ENCODE assay signal across 10 mouse cellular contexts in the genomic region with DNA sequence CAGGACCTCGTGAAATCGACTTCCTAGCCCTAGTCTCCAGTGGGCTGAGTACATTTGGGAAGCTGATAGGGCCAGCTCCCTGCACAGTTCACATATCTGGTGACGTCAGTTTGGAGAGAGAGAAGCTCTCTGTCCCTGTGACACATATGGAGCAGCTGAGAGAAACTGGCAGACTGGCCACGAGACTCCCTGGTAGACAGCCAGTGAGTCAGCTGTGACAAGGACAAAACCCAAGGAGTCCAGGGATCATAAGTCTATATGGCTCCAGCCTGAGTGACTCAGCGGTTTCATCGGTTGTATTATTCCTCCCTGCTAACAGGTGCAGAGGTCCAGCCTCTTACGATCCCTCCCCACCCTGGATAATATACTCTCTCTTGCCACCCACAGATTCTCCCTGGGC. TPM values are rescaled to one million over a fixed set of nuclear protein-coding genes. Genes with fewer than 3 reads are reported as not detected.
DNase-seq lines count a peak whose midpoint lies in the region; ATAC-seq and TF ChIP-seq lines count a peak whose summit lies in the region.
"Had no signal": no experiment of that assay in that cellular context is flagged by ENCODE, and none has a peak within 500 bp of the region (broad histone marks: within the 10 kb centered on the region; RNA-seq: fewer than 3 reads in every experiment).

No protein-coding gene starts in this region.

- no peak overlapping the region for H3K27ac ChIP-seq in kidney, adult 2 months (ENCODE audit: insufficient read depth, low read depth, low read length)
- no peak overlapping the region for H3K27ac ChIP-seq in kidney, embryonic 15.5 days
- no peak overlapping the region for H3K27ac ChIP-seq in ES-E14 (ENCODE audit: insufficient read depth, low read depth, low read length, poor library complexity, severe bottlenecking)
- peak overlapping the region; percentile 56 for H3K27ac ChIP-seq in intestine, embryonic 15.5 days
- H3K27ac ChIP-seq in midbrain, embryonic 11.5 days (ENCODE audit: low read depth, low read length) = no peak overlapping the region
- H3K27ac ChIP-seq: midbrain, embryonic 12.5 days had no signal

- WGBS in kidney, adult 2 months = 61% methylated on average over 7 of the region's 7 CpGs
- 59% methylated on average over 7 of the region's 7 CpGs for WGBS in kidney, embryonic 15.5 days
- WGBS in intestine, embryonic 15.5 days = 57% methylated on average over 7 of the region's 7 CpGs
- 81% methylated on average over 7 of the region's 7 CpGs for WGBS in midbrain, embryonic 11.5 days

- TF ChIP-seq CTCF in kidney, adult 2 months (conservative IDR thresholded peaks at IDR 0.05; ENCODE audit: insufficient read depth, insufficient read length, low read depth, low read length) = no peak

- H3K9ac ChIP-seq in kidney, embryonic 15.5 days = no peak overlapping the region
- no peak overlapping the region for H3K9ac ChIP-seq in ES-E14 (ENCODE audit: insufficient read depth, low read depth, low read length, poor library complexity, severe bottlenecking)
- no peak overlapping the region for H3K9ac ChIP-seq in intestine, embryonic 15.5 days
- H3K9ac ChIP-seq in midbrain, embryonic 11.5 days (ENCODE audit: low read length) = no peak overlapping the region
- H3K9ac ChIP-seq: midbrain, embryonic 12.5 days had no signal

- TF ChIP-seq POLR2A in kidney, adult 2 months (IDR thresholded peaks at IDR 0.05; ENCODE audit: low read depth, low read length) = no peak

- no peak overlapping the region for H3K4me3 ChIP-seq in kidney, adult 2 months (ENCODE audit: insufficient read depth, low read depth, low read length)
- no peak overlapping the region for H3K4me3 ChIP-seq in kidney, embryonic 15.5 days (replicated peaks)
- no peak overlapping the region for H3K4me3 ChIP-seq in ES-E14 (ENCODE audit: insufficient read depth in 1 of 2, low read depth in 1 of 2, low read length in 2 of 2, poor library complexity in 1 of 2, severe bottlenecking in 1 of 2)
- H3K4me3 ChIP-seq in intestine, embryonic 15.5 days (replicated peaks) = no peak overlapping the region
- no peak overlapping the region for H3K4me3 ChIP-seq in midbrain, embryonic 11.5 days (ENCODE audit: low read depth, low read length)
- H3K4me3 ChIP-seq: midbrain, embryonic 12.5 days had no signal

- H3K9me3 ChIP-seq in kidney, embryonic 15.5 days (replicated peaks) = no peaks in the 10 kb centered on the region
- no peaks in the 10 kb centered on the region for H3K9me3 ChIP-seq in ES-E14 (ENCODE audit: control insufficient read depth, insufficient read depth, low read depth, low read length)
- no peaks in the 10 kb centered on the region for H3K9me3 ChIP-seq in intestine, embryonic 15.5 days
- H3K9me3 ChIP-seq in midbrain, embryonic 11.5 days (ENCODE audit: control insufficient read depth, low read length) = no peaks in the 10 kb centered on the region
- H3K9me3 ChIP-seq: midbrain, embryonic 12.5 days had no signal

- H3K27me3 ChIP-seq in kidney, adult 2 months (replicated peaks; ENCODE audit: control insufficient read depth, insufficient read depth, low read length) = no peaks in the 10 kb centered on the region
- no peaks in the 10 kb centered on the region for H3K27me3 ChIP-seq in kidney, embryonic 15.5 days
- no peaks in the 10 kb centered on the region for H3K27me3 ChIP-seq in intestine, embryonic 15.5 days (replicated peaks)
- H3K27me3 ChIP-seq in midbrain, embryonic 11.5 days (ENCODE audit: control insufficient read depth, insufficient read depth, low read length) = no peaks in the 10 kb centered on the region
- H3K27me3 ChIP-seq: midbrain, embryonic 12.5 days had no signal

- H3K36me3 ChIP-seq in kidney, adult 2 months (ENCODE audit: control insufficient read depth, insufficient read depth, low read length) = no peaks in the 10 kb centered on the region
- no peaks in the 10 kb centered on the region for H3K36me3 ChIP-seq in kidney, embryonic 15.5 days
- H3K36me3 ChIP-seq in ES-E14 (ENCODE audit: control insufficient read depth, insufficient read depth, low read length, poor library complexity, severe bottlenecking) = no peaks in the 10 kb centered on the region
- H3K36me3 ChIP-seq in intestine, embryonic 15.5 days = no peaks in the 10 kb centered on the region
- no peaks in the 10 kb centered on the region for H3K36me3 ChIP-seq in midbrain, embryonic 11.5 days (ENCODE audit: control insufficient read depth, insufficient read depth, low read length)
- H3K36me3 ChIP-seq: midbrain, embryonic 12.5 days had no signal

- in situ Hi-C loops in ES-E14 (cut with MboI; ENCODE audit: low sequenced_read_pairs in 2 of 2, unreplicated experiment in 2 of 2) = no loop called here

- ATAC-seq in kidney, embryonic 15.5 days (replicated peaks; ENCODE audit: low FRiP score) = no peak
- ATAC-seq in common myeloid progenitor, adult 5-6 weeks (replicated peaks; ENCODE audit: low read depth, poor library complexity, severe bottlenecking) = peak; percentile 30
- peak; percentile 91 for ATAC-seq in intestine, embryonic 15.5 days
- no peak for ATAC-seq in granulocyte monocyte progenitor cell, adult 5-6 weeks (replicated peaks; ENCODE audit: poor library complexity, severe bottlenecking)
- no peak for ATAC-seq in midbrain, embryonic 11.5 days (ENCODE audit: low FRiP score)

- no peaks in the 10 kb centered on the region for H3K4me1 ChIP-seq in kidney, adult 2 months (ENCODE audit: control insufficient read depth, insufficient read depth, low read length)
- H3K4me1 ChIP-seq in kidney, embryonic 15.5 days = peaks cover 10% of the 10 kb centered on the region
- H3K4me1 ChIP-seq in ES-E14 (ENCODE audit: control insufficient read depth in 2 of 2, insufficient read depth in 2 of 2, low read length in 2 of 2, poor library complexity in 1 of 2) = peaks cover 3 to 29% of the 10 kb centered on the region in 2 experiments; a peak in 3 of 4 replicates
- peaks cover 6% of the 10 kb centered on the region; the same call in 1 of the 2 replicates for H3K4me1 ChIP-seq in intestine, embryonic 15.5 days (replicated peaks)
- H3K4me1 ChIP-seq in midbrain, embryonic 11.5 days (ENCODE audit: control insufficient read depth, insufficient read depth, low read length) = no peaks in the 10 kb centered on the region
- H3K4me1 ChIP-seq: midbrain, embryonic 12.5 days had no signal

- peak; percentile 24 for DNase-seq in kidney, adult 2 months
- no peak for DNase-seq in ES-E14 (ENCODE audit: low read depth, low spot score)
- DNase-seq in urinary bladder, adult 2 months (ENCODE audit: low spot score) = no peak
- no peak for DNase-seq in midbrain, embryonic 11.5 days (ENCODE audit: low spot score, missing footprints)

- no peak overlapping the region for H3K4me2 ChIP-seq in kidney, embryonic 15.5 days
- H3K4me2 ChIP-seq in intestine, embryonic 15.5 days (replicated peaks) = no peak overlapping the region
- no peak overlapping the region for H3K4me2 ChIP-seq in midbrain, embryonic 11.5 days
- H3K4me2 ChIP-seq: midbrain, embryonic 12.5 days had no signal

RNA-seq across cellular contexts. Expression of a gene that starts 12.4 kb away (rescaled TPM):
- 37.5 and 44.1 TPM in 2 replicates for polyA plus RNA-seq in kidney, adult 2 months (2012; rRNA removed)
- polyA plus RNA-seq in kidney, embryonic 15.5 days (2015; fragmentation: Nextera tagmentation; extraction: Ambion mirVana) = 39.3 and 45.6 TPM in 2 replicates
- 150 and 350 TPM in 2 replicates for total RNA-seq in ES-E14 (2012; rRNA removed)
- total RNA-seq in common myeloid progenitor, adult 5-6 weeks (2017) = 0.92 TPM in 1 of 2 replicates, not detected in the other
- 45.6 and 49.2 TPM in 2 replicates for polyA plus RNA-seq in intestine, embryonic 15.5 days (2015; fragmentation: Nextera tagmentation; extraction: Ambion mirVana)
- not detected in 2 replicates for total RNA-seq in granulocyte monocyte progenitor cell, adult 5-6 weeks (2014; fragmentation: Nextera tagmentation)
- total RNA-seq in granulocyte monocyte progenitor cell, adult 5-6 weeks (2017) = not detected in 2 replicates
- 295 and 393 TPM in 2 replicates for polyA plus RNA-seq in urinary bladder, adult 2 months (2012; rRNA removed)
- 2.5 and 2.7 TPM in 2 replicates for polyA plus RNA-seq in midbrain, embryonic 11.5 days (2014; fragmentation: Nextera tagmentation; extraction: Ambion mirVana)

RNA-seq across cellular contexts. Expression of a gene that starts 26.9 kb away (rescaled TPM):
- 26.7 and 36.7 TPM in 2 replicates for polyA plus RNA-seq in kidney, adult 2 months (2012; rRNA removed)
- 52.9 and 56.3 TPM in 2 replicates for polyA plus RNA-seq in kidney, embryonic 15.5 days (2015; fragmentation: Nextera tagmentation; extraction: Ambion mirVana)
- 8.4 and 24.1 TPM in 2 replicates for total RNA-seq in ES-E14 (2012; rRNA removed)
- not detected in 2 replicates for total RNA-seq in common myeloid progenitor, adult 5-6 weeks (2017)
- 173 and 195 TPM in 2 replicates for polyA plus RNA-seq in intestine, embryonic 15.5 days (2015; fragmentation: Nextera tagmentation; extraction: Ambion mirVana)
- not detected in 2 replicates for total RNA-seq in granulocyte monocyte progenitor cell, adult 5-6 weeks (2014; fragmentation: Nextera tagmentation)
- total RNA-seq in granulocyte monocyte progenitor cell, adult 5-6 weeks (2017) = not detected in 2 replicates
- 0.15 and 0.17 TPM in 2 replicates for polyA plus RNA-seq in urinary bladder, adult 2 months (2012; rRNA removed)
- 0.59 and 1.4 TPM in 2 replicates for polyA plus RNA-seq in midbrain, embryonic 11.5 days (2014; fragmentation: Nextera tagmentation; extraction: Ambion mirVana)

RNA-seq across cellular contexts. Expression of a gene that starts 26.9 kb away (rescaled TPM):
- polyA plus RNA-seq in kidney, adult 2 months (2012; rRNA removed) = 33.7 and 38.0 TPM in 2 replicates
- polyA plus RNA-seq in kidney, embryonic 15.5 days (2015; fragmentation: Nextera tagmentation; extraction: Ambion mirVana) = 23.3 and 26.1 TPM in 2 replicates
- 15.6 and 17.3 TPM in 2 replicates for total RNA-seq in ES-E14 (2012; rRNA removed)
- total RNA-seq in common myeloid progenitor, adult 5-6 weeks (2017) = 7.4 and 10.0 TPM in 2 replicates
- polyA plus RNA-seq in intestine, embryonic 15.5 days (2015; fragmentation: Nextera tagmentation; extraction: Ambion mirVana) = 18.5 and 25.7 TPM in 2 replicates
- total RNA-seq in granulocyte monocyte progenitor cell, adult 5-6 weeks (2014; fragmentation: Nextera tagmentation) = 1.7 and 3.9 TPM in 2 replicates
- total RNA-seq in granulocyte monocyte progenitor cell, adult 5-6 weeks (2017) = 1.2 and 2.2 TPM in 2 replicates
- 84.7 and 103 TPM in 2 replicates for polyA plus RNA-seq in urinary bladder, adult 2 months (2012; rRNA removed)
- polyA plus RNA-seq in midbrain, embryonic 11.5 days (2014; fragmentation: Nextera tagmentation; extraction: Ambion mirVana) = 9.1 and 9.2 TPM in 2 replicates

RNA-seq across cellular contexts. Expression of a gene that starts 43.8 kb away (rescaled TPM):
- not detected in 2 replicates for polyA plus RNA-seq in kidney, adult 2 months (2012; rRNA removed)
- 2.0 and 5.1 TPM in 2 replicates for polyA plus RNA-seq in kidney, embryonic 15.5 days (2015; fragmentation: Nextera tagmentation; extraction: Ambion mirVana)
- not detected in 2 replicates for total RNA-seq in ES-E14 (2012; rRNA removed)
- 30.1 and 31.1 TPM in 2 replicates for total RNA-seq in common myeloid progenitor, adult 5-6 weeks (2017)
- polyA plus RNA-seq in intestine, embryonic 15.5 days (2015; fragmentation: Nextera tagmentation; extraction: Ambion mirVana) = 3.9 and 5.3 TPM in 2 replicates
- not detected in 2 replicates for total RNA-seq in granulocyte monocyte progenitor cell, adult 5-6 weeks (2014; fragmentation: Nextera tagmentation)
- 0.13 TPM in 1 of 2 replicates, not detected in the other for total RNA-seq in granulocyte monocyte progenitor cell, adult 5-6 weeks (2017)
- not detected in 2 replicates for polyA plus RNA-seq in urinary bladder, adult 2 months (2012; rRNA removed)
- 3.8 and 3.9 TPM in 2 replicates for polyA plus RNA-seq in midbrain, embryonic 11.5 days (2014; fragmentation: Nextera tagmentation; extraction: Ambion mirVana)
- polyA plus RNA-seq: frontal cortex, adult 2 months had no signal

RNA-seq across cellular contexts. Expression of a gene that starts 49.8 kb away (rescaled TPM):
- polyA plus RNA-seq in kidney, adult 2 months (2012; rRNA removed) = 111 and 121 TPM in 2 replicates
- 69.1 and 71.6 TPM in 2 replicates for polyA plus RNA-seq in kidney, embryonic 15.5 days (2015; fragmentation: Nextera tagmentation; extraction: Ambion mirVana)
- 64.8 and 105 TPM in 2 replicates for total RNA-seq in ES-E14 (2012; rRNA removed)
- 37.5 and 40.1 TPM in 2 replicates for total RNA-seq in common myeloid progenitor, adult 5-6 weeks (2017)
- polyA plus RNA-seq in intestine, embryonic 15.5 days (2015; fragmentation: Nextera tagmentation; extraction: Ambion mirVana) = 96.0 and 101 TPM in 2 replicates
- 102 and 115 TPM in 2 replicates for total RNA-seq in granulocyte monocyte progenitor cell, adult 5-6 weeks (2014; fragmentation: Nextera tagmentation)
- 56.8 and 75.0 TPM in 2 replicates for total RNA-seq in granulocyte monocyte progenitor cell, adult 5-6 weeks (2017)
- 50.0 and 69.5 TPM in 2 replicates for polyA plus RNA-seq in urinary bladder, adult 2 months (2012; rRNA removed)
- 37.8 and 41.2 TPM in 2 replicates for polyA plus RNA-seq in midbrain, embryonic 11.5 days (2014; fragmentation: Nextera tagmentation; extraction: Ambion mirVana)

Comparison
In these comparisons a context has a peak if more than half of its experiments do, and no peak if none do; other contexts are left out.
1. ATAC-seq: peak in common myeloid progenitor, adult 5-6 weeks (single experiment) and intestine, embryonic 15.5 days (single experiment); none in kidney, embryonic 15.5 days (single experiment), granulocyte monocyte progenitor cell, adult 5-6 weeks (single experiment) and midbrain, embryonic 11.5 days (single experiment).
2. RNA of a gene that starts 12.4 kb away (polyA plus RNA-seq): 295 to 393 TPM in urinary bladder, adult 2 months, 45.6 to 49.2 TPM in intestine, embryonic 15.5 days, 39.3 to 45.6 TPM in kidney, embryonic 15.5 days and 37.5 to 44.1 TPM in kidney, adult 2 months; 2.5 to 2.7 TPM in midbrain, embryonic 11.5 days; every median in the first group is over 10 times any median in the second.
3. RNA of a gene that starts 26.9 kb away (polyA plus RNA-seq): 173 to 195 TPM in intestine, embryonic 15.5 days, 52.9 to 56.3 TPM in kidney, embryonic 15.5 days and 26.7 to 36.7 TPM in kidney, adult 2 months; 0.59 to 1.4 TPM in midbrain, embryonic 11.5 days and 0.15 to 0.17 TPM in urinary bladder, adult 2 months; every median in the first group is over 10 times any median in the second.